Mouse (Mus musculus): Measurements from ENCODE around the gene Gm6034. TPM values are rescaled to one million over a fixed set of nuclear protein-coding genes. Genes with fewer than 3 reads are reported as not detected.

Gene Gm6034
- total RNA-seq (2023), result 1.0 TPM

DNA sequence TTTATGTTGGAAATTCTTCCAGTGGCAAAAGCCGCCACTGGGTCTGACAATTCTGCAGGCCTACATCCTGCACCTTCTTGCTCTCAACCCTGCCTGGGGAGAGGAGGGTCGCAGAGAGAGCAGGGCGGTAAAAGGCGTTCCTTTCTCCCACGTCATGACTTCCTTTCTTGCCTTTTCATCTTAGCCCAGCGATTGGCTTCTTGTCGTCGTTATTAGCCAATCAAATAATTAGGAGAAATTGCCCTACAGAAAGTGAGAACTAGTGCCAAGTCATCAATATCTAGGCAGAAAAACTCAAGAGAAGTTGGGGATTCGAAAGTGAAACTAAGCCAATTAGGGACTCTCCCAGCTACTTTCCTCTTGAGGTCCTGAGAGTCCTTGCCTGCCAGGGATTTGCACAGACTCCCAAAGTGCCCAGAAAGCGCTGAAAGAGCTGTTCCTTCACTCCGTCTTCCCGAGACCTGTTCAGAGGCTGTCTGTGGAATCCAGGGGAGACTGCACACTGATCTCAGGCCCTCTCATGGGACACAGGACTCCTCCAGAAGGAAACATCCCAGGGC lies at the start of gene Gm6034, which contains the start of gene H2-T22:
Gm6034 (plus strand) TSS at position 352 of the 560 bp plus-strand sequence.
H2-T22 (minus strand) TSS at position 138 of the 560 bp plus-strand sequence.

DNA sequence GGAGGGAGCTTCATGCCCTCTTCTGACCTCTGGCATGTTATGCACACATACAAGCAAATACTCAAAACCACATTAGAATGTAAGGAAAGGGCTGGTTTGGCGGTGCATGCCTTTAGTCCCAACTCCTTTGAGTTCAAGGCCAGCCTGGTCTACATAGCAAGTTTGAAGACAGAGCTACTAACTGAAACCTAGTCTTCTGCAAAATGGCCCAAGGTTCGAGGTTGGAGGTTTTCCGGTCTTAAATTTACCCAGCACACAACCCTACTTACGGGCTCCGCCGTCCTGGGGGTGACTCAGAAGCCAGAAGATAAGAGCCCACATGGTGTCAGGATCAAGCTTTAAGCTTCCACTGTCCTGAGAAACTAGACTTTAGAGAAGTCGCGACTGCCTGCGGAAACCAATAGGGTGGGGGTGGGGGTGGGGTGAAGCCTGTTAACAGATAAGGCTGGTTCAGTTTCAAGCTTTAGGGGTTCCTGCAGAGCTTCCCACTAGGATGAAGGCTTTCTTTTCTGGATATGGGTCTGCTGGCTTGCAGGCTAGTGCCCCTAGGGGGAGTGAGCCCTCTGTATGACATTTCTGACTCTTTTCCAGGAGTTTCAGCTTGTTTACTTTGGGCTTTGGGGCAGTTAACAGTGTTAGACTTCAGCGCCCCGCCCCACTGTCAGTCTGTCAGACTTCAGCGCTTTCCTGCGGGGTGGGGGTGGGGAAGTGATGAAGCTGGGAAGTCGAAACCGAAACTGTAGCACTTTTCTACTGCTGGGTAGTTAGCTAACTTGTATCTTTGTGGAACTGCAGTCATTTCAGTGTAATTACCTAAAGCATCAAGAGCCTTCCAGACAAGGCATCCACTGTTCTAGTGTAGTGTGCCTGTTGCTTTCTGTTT lies 22.3 kb upstream of the Gm6034 start, which contains the start of gene H2-T24:
H2-T24 (minus strand) TSS at position 370 of the 883 bp plus-strand sequence.

DNA sequence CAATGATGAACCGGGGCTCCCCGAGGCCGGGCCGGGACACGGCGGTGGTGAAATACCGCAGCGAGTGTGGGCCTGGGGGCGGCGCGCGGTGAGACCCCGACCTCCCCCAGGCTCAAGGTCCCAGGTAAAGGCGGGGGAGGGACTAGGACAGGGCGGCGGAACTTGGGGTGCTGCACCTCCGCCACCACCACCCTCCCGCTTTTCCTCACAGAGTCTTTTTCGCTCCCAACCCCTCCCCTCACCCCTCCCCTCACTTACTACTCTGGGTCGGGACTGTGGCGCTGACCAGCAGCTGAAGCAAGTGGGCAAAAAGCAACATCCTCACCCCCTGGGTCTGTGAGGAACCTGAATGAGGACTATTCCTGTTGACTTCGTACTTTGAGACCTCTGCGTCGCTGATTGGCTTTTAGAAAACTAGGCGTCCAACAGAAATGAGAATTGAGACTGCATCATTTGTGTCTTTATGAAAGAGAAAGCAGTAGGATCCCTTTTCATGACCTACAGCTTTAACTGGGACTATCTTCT lies 10.3 kb upstream of the Gm6034 start, which contains the start of gene H2-T23:
H2-T23 (minus strand) TSS at position 505 of the 525 bp plus-strand sequence.

GRCm38 (mm10) chr17:36058362-36058761 lies 15.6 kb downstream of the Gm6034 start, which contains the start of gene Gm11127:
Gene Gm11127 (minus strand): TSS chr17:36058371.

Other genes starting within 250 kb of the Gm6034 start
- gene Ier3, start 221.3 kb upstream of the Gm6034 start, total RNA-seq (2023), result 10.8 TPM
- 52.4 TPM for gene Flot1, start 219.7 kb upstream of the Gm6034 start, total RNA-seq (2023)
- gene Tubb5, start 204.7 kb upstream of the Gm6034 start, total RNA-seq (2023), result 692 TPM
- gene Mdc1, start 201.4 kb upstream of the Gm6034 start, total RNA-seq (2023), result 76.2 TPM
- gene Nrm, start 181.6 kb upstream of the Gm6034 start, total RNA-seq (2023), result 16.8 TPM
- 239 TPM for gene Ppp1r18, start 177.4 kb upstream of the Gm6034 start, total RNA-seq (2023)
- gene Dhx16, start 163.1 kb upstream of the Gm6034 start, total RNA-seq (2023), result 109 TPM
- gene 2310061I04Rik, start 145.5 kb upstream of the Gm6034 start, total RNA-seq (2023), result 23.7 TPM
- 8.6 TPM for gene Atat1, start 132.9 kb upstream of the Gm6034 start, total RNA-seq (2023)
- gene Mrps18b, start 126.6 kb upstream of the Gm6034 start, total RNA-seq (2023), result 67.6 TPM
- gene Ppp1r10, start 126.5 kb upstream of the Gm6034 start, total RNA-seq (2023), result 156 TPM
- gene Abcf1, start 73.2 kb upstream of the Gm6034 start, total RNA-seq (2023), result 116 TPM
- gene Gnl1, start 63.1 kb upstream of the Gm6034 start, total RNA-seq (2023), result 51.7 TPM
- gene Prr3, start 62.7 kb upstream of the Gm6034 start, total RNA-seq (2023), result 47.3 TPM
- gene H2-T24, start 22.4 kb upstream of the Gm6034 start, total RNA-seq (2023), result 22.1 TPM
- gene H2-T23, start 10.1 kb upstream of the Gm6034 start, total RNA-seq (2023), result 301 TPM
- 184 TPM for gene H2-T22, start 214 bp upstream of the Gm6034 start, total RNA-seq (2023)
- gene Gm11127, start 15.4 kb downstream of the Gm6034 start, total RNA-seq (2023), result 81.8 TPM
- 9.5 TPM for gene Gm19684, start 78.7 kb downstream of the Gm6034 start, total RNA-seq (2023)
- 17.0 TPM for gene Gm7030, start 86.5 kb downstream of the Gm6034 start, total RNA-seq (2023)
- 0.83 TPM for gene Gm8909, start 125.6 kb downstream of the Gm6034 start, total RNA-seq (2023)
- gene H2-T3, start 147.3 kb downstream of the Gm6034 start, total RNA-seq (2023), result 3.4 TPM
- gene Rpp21, start 215.1 kb downstream of the Gm6034 start, total RNA-seq (2023), result 63.3 TPM
- 79.2 TPM for gene Trim39, start 229.3 kb downstream of the Gm6034 start, total RNA-seq (2023)
- gene H2-M10.2, start 243.5 kb downstream of the Gm6034 start, total RNA-seq (2023), result not detected

Measured in CD8-positive naive resting alpha-beta T cell, adult 57 days (primary cell).